ENCODE assay signal across 9 mouse cellular contexts in genomic region chr7:113210441-113210840, GRCm38 (mm10). TPM values are rescaled to one million over a fixed set of nuclear protein-coding genes. Genes with fewer than 3 reads are reported as not detected.
A peak's percentile ranks its signal among the peaks of the same experiment; 100 is the strongest.
DNase-seq lines count a peak whose midpoint lies in the region; ATAC-seq and TF ChIP-seq lines count a peak whose summit lies in the region.
"Had no signal": no experiment of that assay in that cellular context is flagged by ENCODE, and none has a peak within 500 bp of the region (broad histone marks: within the 10 kb centered on the region; RNA-seq: fewer than 3 reads in every experiment).

No protein-coding gene starts in this region.

- no peak for TF ChIP-seq CTCF in thymus, adult 2 months (IDR thresholded peaks at IDR 0.05; ENCODE audit: borderline replicate concordance, control insufficient read depth, extremely low read depth, insufficient read depth, low read length, poor library complexity)

- WGBS in midbrain, embryonic 15.5 days, result 29% methylated on average over 4 of the region's 4 CpGs
- WGBS in midbrain, embryonic 11.5 days, result 39% methylated on average over 4 of the region's 4 CpGs
- 24% methylated on average over 4 of the region's 4 CpGs for WGBS in thymus, adult 2 months

- no peaks in the 10 kb centered on the region for H3K9me3 ChIP-seq in midbrain, embryonic 15.5 days
- no peaks in the 10 kb centered on the region for H3K9me3 ChIP-seq in midbrain, embryonic 11.5 days (ENCODE audit: control insufficient read depth, low read length)

- peaks cover 34% of the 10 kb centered on the region for H3K27me3 ChIP-seq in midbrain, embryonic 15.5 days (replicated peaks)
- H3K27me3 ChIP-seq in midbrain, embryonic 11.5 days (ENCODE audit: control insufficient read depth, insufficient read depth, low read length), result peaks cover 35% of the 10 kb centered on the region
- H3K27me3 ChIP-seq in thymus, adult 2 months (ENCODE audit: control insufficient read depth, insufficient read depth, low read length), result no peaks in the 10 kb centered on the region

- ATAC-seq in midbrain, embryonic 15.5 days (replicated peaks), result no peak
- no peak for ATAC-seq in midbrain, embryonic 11.5 days (ENCODE audit: low FRiP score)

- DNase-seq in adrenal gland, adult (ENCODE audit: inconsistent age in 2 of 2, low spot score in 1 of 2), result peak; percentile 80 to 87
- DNase-seq in adrenal gland, postnatal 4 days (ENCODE audit: low spot score in 2 of 2), result no peak
- DNase-seq in midbrain, embryonic 11.5 days (ENCODE audit: low spot score, missing footprints), result no peak
- peak; percentile 49 to 54 for DNase-seq in cerebellum, postnatal 36 days
- peak; percentile 45 for DNase-seq in thymus, adult 2 months
- DNase-seq in spleen, postnatal 14 days (ENCODE audit: low spot score in 2 of 2), result no peak
- DNase-seq in urinary bladder, postnatal 4 days (ENCODE audit: low spot score in 2 of 2), result no peak

- no peak overlapping the region for H3K4me3 ChIP-seq in midbrain, embryonic 15.5 days
- H3K4me3 ChIP-seq in midbrain, embryonic 11.5 days (ENCODE audit: low read depth, low read length), result no peak overlapping the region
- no peak overlapping the region for H3K4me3 ChIP-seq in thymus, adult 2 months (ENCODE audit: control insufficient read depth, insufficient read depth, low read length)

- no peak for TF ChIP-seq POLR2A in thymus, adult 2 months (IDR thresholded peaks at IDR 0.05; ENCODE audit: control insufficient read depth, extremely low read depth, insufficient read depth, low read length, poor library complexity)

- H3K9ac ChIP-seq in midbrain, embryonic 15.5 days, result no peak overlapping the region
- H3K9ac ChIP-seq in midbrain, embryonic 11.5 days (ENCODE audit: low read length), result no peak overlapping the region

- H3K4me1 ChIP-seq in midbrain, embryonic 15.5 days, result peaks cover 34% of the 10 kb centered on the region
- H3K4me1 ChIP-seq in midbrain, embryonic 11.5 days (ENCODE audit: control insufficient read depth, insufficient read depth, low read length), result peaks cover 8% of the 10 kb centered on the region
- H3K4me1 ChIP-seq in thymus, adult 2 months (replicated peaks; ENCODE audit: control insufficient read depth, insufficient read depth, low read length), result peaks cover 21% of the 10 kb centered on the region

- H3K36me3 ChIP-seq in midbrain, embryonic 15.5 days (replicated peaks), result no peaks in the 10 kb centered on the region
- H3K36me3 ChIP-seq in midbrain, embryonic 11.5 days (ENCODE audit: control insufficient read depth, insufficient read depth, low read length), result no peaks in the 10 kb centered on the region
- no peaks in the 10 kb centered on the region for H3K36me3 ChIP-seq in thymus, adult 2 months (ENCODE audit: control insufficient read depth, insufficient read depth, low read length)

- H3K4me2 ChIP-seq in midbrain, embryonic 15.5 days, result peak overlapping the region; percentile 85
- H3K4me2 ChIP-seq in midbrain, embryonic 11.5 days, result no peak overlapping the region

- H3K27ac ChIP-seq in midbrain, embryonic 15.5 days, result no peak overlapping the region
- H3K27ac ChIP-seq in midbrain, embryonic 11.5 days (ENCODE audit: low read depth, low read length), result no peak overlapping the region
- no peak overlapping the region for H3K27ac ChIP-seq in thymus, adult 2 months (ENCODE audit: control insufficient read depth, insufficient read depth, low read length)
- H3K27ac ChIP-seq: macrophage had no signal

RNA-seq across cellular contexts. Expression of gene Arntl, which starts 3.2 kb away (rescaled TPM):
- total RNA-seq in adrenal gland, postnatal 4 days (2021), result 10 to 100 TPM; 27.1 to 31.5 TPM
- polyA plus RNA-seq in midbrain, embryonic 15.5 days (2015; fragmentation: Nextera tagmentation; extraction: Ambion mirVana), result 15.4 and 16.7 TPM in 2 replicates
- polyA plus RNA-seq in midbrain, embryonic 11.5 days (2014; fragmentation: Nextera tagmentation; extraction: Ambion mirVana), result 5.1 and 6.4 TPM in 2 replicates
- polyA plus RNA-seq in thymus, adult 2 months (2012; rRNA removed), result 39.3 and 43.9 TPM in 2 replicates

Comparison
In these comparisons a context has a peak if more than half of its experiments do, and no peak if none do; other contexts are left out.
1. DNase-seq: peak in adrenal gland, adult (2 of 2), cerebellum, postnatal 36 days (2 of 2) and thymus, adult 2 months (single experiment); none in adrenal gland, postnatal 4 days (0 of 2), midbrain, embryonic 11.5 days (single experiment), spleen, postnatal 14 days (0 of 2) and urinary bladder, postnatal 4 days (0 of 2).